Mouse (Mus musculus): ENCODE results near the gene Ptp4a2. TPM values are rescaled to one million over a fixed set of nuclear protein-coding genes. Genes with fewer than 3 reads are reported as not detected.
A peak's percentile ranks its signal among the peaks of the same experiment; 100 is the strongest.

Ptp4a2 gene
- total RNA-seq, 2 experiments from 2014 or later = 133 to 141 TPM

DNA sequence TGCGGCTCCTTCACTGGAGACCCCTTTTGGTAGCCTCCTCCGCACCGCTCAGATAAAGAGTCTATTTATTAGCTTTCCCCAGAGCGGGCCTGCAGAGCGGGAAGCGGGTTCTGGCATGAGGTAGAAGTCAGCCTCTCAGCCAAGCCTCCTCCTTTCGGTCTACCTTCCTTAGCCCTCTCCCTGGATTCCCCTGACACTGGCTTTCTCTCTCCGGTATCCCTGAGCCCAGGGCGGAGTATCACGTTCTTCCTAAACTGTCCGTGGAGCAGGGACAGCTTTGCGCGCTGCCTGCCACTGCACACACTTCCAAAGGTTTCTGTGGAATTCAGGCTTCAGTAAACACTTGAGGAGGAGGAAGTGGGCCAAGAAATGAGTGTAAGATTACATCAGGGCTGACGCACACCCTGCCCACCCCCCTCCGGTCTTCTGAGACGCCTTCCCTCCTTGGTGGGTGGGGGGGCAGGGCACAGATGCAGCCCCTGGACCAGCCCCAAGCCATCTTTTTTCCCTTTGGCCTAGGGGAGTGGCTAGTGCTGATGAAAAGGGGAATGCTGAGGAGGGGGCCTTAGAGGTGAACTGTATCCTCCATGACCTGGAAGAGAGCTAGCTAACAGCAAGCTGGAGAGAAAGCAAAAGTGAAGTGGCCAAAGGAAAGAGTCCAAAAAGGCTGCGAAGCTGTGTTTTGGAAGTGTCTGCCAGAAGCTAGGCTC is 15.7 kb upstream of the Ptp4a2 start:
- intact Hi-C loops (cut with DNase I) = no loop called here
- peak; percentile 62 for DNase-seq

DNA sequence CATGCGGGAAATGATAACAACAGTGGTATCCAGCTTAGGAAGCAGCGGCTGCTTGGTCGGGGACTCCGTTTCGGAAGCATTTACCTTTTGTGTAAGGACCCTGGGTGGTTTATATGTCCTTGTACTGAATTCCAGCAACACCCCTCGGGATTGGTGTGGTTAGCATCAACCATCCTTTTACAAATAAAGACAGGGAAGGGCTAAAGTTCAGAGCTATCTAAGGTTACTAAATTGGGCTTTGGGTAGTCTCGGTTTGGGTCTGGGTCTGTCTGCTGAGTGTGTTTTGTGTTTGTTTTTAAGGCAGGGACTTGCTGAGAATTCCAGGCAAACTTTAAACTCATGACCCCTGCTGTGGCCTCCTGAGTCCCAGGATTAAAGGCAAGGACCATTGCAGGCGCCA is 15.2 kb upstream of the Ptp4a2 start:
- DNase-seq = no peak
- intact Hi-C loops (cut with DNase I) = no loop called here

DNA sequence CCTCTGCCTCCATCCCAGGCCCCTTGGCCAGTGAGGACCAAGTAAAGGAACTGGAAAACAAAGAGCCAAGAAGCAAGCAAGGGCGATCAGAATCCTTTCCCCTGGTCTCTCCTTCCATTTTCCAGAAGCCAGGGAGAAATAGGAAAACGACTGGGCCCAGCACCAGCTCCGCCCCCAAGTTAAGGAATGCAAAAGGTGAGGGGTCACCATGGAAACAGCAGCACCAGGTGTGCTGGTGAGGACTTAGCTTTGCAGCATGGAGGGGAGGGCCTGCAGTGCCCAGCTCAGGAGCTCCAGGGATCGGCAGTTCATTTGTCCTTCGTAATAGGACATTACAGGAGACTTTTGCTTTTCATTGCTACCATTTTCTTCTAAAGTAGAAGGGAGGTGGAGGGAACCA is 13.0 kb upstream of the Ptp4a2 start:
- DNase-seq = no peak
- intact Hi-C loops (cut with DNase I) = no loop called here

DNA sequence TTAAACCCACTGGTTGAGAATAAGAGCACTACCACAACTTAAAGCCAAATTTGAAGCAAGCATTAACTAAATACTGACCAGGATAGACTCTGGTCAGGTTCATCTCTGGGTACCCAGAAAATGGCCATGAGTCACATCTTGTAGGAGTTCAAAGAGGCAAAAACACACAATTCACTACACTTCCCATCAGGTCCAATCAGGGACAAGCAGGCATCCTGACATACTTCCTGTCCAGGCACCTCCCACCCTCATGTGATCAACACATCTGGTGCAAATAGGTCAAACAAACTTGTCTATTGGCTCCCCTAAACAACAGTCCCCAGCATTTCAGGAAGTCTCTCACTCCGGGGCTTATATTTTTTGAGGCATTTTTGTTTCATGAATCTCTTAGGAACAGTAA is 7.7 kb upstream of the Ptp4a2 start:
- intact Hi-C loops (cut with DNase I) = no loop called here
- no peak for DNase-seq

DNA sequence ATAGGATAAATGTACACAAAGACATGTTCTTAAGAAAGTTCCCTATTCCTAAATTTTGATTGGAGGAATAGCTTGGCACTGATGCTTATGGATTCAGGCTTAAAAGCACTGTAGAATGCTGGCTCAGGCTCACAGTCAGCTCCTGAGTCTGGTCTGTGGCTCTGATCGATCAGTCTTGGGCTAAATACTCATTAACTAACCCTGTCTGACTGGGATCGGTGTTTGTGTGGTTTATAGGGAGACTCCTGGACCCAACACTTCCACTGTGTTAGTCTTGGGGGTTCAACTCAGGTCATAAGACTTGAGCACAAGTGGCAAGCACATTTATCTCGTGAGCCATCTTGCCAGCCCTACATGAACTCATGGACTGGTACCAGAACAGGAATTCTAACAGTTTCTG is 6.0 kb upstream of the Ptp4a2 start:
- intact Hi-C loops (cut with DNase I) = no loop called here
- DNase-seq = no peak

DNA sequence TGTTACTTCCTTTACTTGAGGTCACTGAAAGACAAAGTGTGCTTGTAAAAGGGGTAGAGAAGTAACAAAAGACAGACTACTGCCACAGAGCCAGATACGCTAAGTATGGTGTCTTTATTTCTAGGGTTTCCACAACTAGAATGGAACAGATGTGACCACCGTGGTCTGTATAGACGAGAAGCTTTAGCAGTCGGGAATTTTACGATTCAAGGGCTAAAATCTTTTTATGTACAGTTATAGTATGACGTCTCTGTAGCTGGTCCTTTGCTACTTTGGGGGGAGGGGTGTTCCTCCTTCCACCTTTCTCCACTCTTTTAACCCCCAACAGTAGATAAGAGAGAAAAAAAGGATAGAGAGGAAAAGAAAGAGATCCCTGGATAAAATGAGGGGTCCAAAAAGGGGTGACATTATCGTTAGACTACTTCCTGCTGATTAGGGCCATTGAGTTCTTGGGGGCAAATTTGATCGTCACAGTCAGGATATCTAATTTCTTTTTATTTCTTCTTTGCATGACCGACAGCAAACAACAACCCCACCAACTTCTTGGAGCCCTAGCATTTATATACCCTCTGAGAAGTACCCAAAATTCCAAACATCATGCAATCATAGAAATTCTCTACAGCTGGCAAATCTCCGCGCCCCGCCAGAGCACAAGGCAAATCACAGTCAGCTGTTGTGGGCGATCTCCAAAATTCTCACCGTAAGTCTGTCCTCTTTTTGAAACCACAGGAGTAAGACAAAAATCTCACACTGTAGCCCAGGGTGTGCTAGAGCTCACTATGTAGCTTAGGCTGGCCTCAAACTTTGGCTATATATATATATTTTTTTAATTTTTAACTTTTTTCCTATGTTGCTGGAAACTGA is 818 bp downstream of the Ptp4a2 start:
- DNase-seq = no peak
- intact Hi-C loops (cut with DNase I) = no loop called here

DNA sequence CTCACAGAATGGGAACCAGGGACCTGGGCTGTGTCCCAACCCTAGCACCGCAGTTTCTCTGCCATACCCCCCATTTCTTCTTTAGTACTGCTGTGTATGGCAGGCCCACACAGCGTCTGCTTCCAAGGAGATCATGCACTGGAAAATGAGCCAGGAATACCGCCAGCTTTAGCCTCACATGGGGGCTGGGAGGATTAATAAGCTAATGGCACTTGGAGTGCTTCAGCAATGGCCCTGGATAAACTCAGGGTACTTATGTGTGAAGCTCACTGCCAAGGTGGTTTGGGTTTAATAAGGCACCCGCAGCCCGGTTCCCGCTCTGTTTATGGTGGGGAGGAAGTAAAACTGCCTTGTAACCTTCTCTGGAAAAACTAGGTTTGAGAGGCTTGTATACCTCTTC is 6.6 kb downstream of the Ptp4a2 start:
- intact Hi-C loops (cut with DNase I) = no loop called here
- DNase-seq = peak; percentile 35

DNA sequence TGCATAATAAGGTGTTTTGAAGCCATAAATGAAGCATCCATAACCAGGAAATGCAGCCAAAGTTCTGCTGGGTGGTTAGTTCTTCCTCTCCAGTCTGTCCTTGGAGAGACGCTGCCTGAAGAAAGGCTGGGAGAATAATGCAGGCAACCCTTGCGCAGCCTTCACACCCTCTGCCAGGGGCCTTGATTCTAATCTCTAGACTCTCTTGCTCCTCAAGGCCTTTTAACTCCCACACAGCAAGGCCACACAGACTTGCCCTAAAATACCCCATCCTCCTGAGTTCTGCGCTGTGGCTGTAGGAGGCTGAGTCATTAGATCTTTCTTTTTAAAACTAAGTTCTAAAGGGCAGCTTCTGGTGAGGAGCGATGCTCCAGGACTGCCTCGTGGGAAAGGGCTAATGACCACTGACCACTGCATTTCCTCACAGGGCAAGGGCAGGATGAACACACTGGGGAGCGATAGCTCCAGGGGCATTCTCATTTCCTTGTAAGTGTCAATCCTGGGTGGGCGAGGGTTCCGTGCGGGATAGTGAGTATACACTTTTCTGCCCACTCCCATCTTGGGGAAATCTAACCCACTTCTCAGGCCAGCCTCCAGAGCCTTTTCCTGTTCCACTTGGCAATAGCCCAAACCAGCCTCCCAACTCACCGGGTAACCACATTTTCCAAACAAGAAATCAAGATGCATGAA is 7.6 kb downstream of the Ptp4a2 start:
- intact Hi-C loops (cut with DNase I) = no loop called here
- DNase-seq = peak; percentile 8

DNA sequence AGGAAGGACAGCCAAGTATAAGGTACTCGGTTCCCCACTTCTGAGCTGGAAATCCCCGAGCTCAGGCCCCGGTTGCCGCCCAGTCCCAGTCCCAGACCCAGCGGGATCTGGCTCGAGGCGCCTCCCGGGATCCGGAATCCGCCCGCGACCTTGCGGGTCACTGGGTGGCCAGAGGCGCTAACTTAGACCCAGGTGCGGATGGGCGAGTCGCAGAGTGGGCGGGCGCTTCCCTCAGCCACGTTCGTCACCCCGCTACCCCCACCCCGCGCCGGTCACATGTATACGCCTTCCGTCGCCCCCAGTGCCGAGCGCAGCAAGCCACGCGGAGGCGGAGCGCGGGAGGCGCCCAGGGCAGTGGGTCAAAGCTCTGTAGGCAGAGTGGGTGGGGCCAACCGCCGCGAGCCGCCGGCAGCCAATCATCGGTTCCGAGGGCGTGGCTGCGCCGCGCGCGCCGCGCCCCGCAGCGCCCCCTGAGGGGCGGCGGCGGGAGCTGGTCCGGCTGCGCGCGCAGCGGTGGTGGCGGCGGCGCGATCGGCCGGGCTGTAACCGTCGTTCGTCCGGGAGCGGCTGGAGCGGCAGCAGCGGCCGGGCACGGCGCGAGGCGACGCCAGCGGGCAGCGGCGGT is 8.8 kb downstream of the Ptp4a2 start:
- intact Hi-C loops (cut with DNase I) = no loop called here
- peak; percentile 95 for DNase-seq

DNA sequence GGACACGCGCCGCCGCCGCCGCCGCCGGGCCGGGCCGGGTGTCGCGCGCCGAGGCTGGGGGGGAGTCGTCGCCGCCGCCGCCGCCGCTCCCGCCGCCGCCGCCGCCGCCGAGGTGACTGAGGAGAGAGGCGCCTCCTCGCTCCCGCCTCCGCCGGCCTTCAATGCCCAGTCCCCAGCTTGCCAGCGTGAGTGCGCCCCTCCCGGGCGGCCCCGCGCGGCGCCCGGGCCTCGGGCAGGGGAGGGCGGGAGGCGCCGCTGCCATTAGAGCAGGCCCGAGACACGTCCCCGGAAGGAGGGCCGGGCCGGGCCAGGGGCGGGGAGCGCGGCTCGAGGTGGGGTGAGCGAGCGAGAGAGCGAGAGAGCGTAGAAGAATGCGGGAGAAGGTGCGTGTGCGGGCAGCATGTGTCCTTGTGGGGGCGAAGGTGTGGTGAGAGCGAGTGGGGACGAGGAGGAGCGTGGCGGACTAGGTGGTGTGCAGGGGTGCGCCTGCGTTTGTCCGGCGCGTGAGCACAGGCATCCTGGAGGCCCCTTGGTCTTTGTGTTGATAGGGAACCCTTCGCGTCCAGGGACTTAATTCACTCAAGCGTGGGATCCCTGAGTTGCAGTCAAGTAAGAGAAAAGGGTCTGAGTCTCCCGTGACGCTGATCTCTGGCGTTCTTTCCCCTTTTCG is 9.5 kb downstream of the Ptp4a2 start:
- intact Hi-C loops (cut with DNase I) = no loop called here
- peak; percentile 68 for DNase-seq

DNA sequence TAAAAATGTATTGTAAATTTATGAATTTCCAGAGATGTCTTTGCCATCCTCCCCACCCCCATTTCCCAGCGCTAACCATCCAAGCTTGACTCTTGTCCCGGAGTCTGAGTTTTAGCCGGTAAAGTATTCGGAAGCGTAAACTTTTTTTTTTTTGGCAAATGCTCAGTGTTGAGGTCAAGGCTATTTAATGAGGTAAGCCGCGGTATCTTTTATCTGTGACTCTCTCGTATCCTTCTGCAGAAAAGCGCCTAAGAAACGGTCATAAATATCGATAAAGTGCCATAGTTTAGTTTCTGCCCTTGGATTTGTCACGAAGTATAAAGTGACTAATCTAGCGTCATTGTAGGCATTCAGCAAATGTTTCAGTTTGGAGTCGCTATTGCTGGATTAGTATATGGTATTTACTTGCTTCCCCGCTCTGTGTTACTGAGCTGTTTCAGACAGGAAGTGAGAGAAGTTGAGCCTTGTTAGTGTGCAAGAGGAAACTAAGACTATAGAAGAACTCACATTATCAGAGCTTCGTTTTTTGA is 10.1 kb downstream of the Ptp4a2 start:
- no peak for DNase-seq
- intact Hi-C loops (cut with DNase I) = no loop called here

DNA sequence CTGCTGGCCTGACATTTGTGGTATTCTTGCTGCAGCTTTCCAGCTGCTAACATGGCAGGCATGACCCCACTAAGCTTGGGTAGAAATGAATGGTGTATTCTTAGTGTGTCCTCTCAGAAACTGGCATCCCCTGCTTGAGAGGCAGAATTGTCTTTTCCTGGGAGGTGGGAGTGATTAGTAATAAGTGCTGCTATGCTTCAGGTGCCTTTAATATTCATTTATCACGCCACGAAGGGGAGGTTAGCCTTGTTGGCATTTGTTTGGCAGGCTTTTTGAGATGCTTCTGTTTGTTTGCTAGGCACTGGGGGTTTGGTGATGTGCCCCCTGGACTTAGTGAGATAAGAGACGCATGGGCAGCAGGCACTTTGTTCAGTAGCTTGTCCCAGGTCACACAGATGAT is 11.3 kb downstream of the Ptp4a2 start:
- intact Hi-C loops (cut with DNase I) = no loop called here
- DNase-seq = no peak

DNA sequence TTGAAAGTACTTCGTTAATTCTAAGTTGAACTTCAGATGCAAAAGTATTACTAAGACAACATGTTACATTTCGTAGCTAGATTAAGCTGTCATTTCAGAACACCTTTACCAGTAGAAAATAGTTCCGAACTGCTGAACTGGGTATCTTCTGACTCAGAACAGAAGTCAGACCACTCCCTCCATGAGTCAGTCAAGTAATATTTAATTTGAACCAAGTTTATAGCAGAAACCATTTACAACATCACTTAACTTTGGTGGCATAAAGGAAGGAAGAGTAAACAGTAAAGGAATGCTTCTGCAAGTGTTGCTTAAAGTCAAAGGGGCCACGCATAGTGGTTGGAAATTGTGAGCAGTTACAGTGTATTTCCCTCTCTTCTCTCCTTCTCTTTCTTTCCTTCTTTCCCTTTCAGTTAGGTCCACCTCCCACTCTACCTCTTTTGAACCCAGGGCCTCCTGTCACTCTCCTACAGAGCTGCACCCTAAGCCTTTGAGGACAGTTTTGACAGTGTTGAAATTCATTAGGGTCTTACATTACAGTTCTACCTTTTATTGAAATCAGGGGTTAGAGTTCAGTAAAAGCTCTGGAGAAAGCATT is 12.3 kb downstream of the Ptp4a2 start:
- no peak for DNase-seq
- intact Hi-C loops (cut with DNase I) = no loop called here

DNA sequence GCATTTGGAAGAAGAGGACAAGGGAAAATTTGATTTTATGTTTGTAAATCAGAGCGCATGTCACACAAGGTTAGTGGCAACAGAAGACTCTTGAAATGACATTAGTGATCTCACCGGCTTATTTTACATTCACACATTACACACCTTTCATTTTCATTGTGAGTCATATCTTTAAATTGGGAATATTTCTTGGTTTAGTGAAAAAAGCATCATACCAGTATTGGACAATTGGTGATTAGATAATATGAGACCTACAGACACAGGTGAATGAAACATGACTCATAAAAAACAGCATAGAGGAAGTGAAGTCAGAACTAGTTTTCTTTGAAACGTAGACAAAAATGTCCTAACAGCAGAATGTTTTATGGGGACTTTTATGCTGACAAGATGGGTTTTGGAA is 16.6 kb downstream of the Ptp4a2 start:
- intact Hi-C loops (cut with DNase I) = no loop called here
- DNase-seq = no peak

DNA sequence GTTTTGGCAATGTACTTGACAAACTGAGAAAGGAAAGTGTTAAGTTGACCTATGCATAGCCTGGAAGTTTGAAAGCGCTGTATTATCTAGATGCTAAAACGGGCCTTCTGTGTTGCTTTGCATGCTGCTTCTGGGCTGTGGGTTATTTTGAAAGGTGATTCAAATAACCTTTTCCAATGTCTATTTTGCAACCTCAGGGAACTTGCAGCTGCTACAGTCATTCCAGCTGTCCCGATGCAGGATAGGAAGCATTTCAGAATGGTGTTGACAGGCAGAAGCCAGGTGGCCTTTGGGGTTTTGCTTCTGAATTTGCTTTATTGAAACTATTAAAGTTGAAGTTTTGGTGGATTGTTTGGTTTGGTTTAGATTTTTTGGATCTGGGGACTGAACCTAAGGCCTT is 17.1 kb downstream of the Ptp4a2 start:
- intact Hi-C loops (cut with DNase I) = no loop called here
- no peak for DNase-seq

DNA sequence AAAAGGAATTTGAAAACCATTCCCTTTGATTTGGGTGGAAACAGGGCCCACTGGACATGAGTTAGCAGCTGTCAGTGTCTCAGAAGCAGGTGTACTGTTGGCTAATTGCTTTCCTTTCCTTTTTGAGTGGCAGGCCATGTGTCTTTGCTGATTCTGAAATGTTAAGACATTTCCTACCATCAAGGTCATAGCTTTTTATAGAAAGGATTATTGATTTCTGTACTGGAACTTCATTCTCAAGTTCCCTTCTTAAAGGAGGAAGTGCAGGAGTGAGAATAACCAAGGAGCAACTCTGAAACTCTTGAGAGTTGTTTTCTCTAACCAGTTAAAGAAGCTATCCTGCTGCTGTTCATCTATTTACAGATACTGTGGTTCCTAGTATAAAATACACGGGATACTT is 18.8 kb downstream of the Ptp4a2 start:
- intact Hi-C loops (cut with DNase I) = no loop called here
- no peak for DNase-seq

DNA sequence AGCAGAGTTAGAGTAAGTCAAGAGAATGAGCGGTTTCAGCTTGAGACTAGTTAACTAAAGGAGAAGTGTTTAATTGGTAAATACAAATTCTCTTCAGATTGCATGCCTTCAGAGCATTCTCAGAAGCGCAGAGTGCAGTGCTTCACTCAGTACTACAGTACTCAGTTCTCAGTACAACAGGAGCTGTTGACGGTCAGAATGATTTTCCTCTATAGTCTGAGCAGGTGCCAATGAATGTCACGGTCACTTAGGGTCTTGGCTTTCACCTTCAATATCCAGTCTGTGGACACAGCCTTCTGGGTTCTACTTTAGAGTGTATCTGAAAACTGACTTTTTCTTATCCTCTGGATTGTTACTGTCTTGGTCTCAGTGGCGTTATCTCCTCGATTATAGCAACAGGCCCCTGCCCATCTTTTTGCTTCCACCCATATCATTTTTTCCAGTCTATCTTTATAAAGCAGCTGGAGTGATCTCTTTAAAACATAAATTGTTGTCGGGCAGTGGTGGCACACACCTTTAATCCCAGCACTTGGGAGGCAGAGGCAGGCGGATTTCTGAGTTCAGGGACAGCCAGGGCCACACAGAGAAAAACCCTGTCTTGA is 19.4 kb downstream of the Ptp4a2 start:
- DNase-seq = no peak
- intact Hi-C loops (cut with DNase I) = no loop called here

DNA sequence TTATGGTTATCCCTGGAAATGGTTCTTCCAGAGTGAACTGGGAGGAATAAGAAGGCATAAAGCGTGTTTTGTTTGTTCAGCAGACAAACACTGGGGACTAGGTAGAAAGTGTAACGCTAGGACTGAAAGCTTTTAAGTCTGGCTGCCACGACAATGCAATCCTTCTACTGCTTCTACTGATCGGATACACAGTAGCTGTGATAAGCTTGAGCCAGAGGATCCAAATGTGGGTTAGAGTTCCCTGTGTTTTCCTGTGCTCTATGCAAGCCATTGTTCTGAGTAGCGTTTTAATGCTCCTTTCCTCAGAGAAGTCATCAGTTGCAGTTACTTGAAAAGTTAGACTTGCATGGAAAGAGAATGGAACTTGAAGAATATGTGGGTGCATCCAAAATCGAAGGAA is 23.6 kb downstream of the Ptp4a2 start:
- intact Hi-C loops (cut with DNase I) = no loop called here
- no peak for DNase-seq

DNA sequence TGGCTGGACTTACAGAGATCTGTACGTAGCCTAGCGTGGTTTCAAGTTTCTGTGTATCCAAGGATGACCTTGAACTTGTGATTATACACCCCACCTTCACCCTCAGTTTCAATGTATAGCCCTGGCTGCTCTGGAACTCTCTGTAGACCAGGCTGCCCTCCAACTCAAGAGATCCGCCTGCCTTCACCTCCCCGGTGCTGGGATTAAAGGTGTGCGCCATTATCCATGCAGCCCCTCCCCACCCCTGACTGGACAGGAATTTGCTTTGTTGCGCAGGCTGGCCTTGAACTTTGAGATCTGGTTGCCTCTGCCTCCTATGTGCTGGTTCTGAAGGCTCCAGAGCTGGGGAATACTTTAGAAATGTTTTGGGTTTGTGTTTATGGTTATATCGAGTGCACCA is 24.3 kb downstream of the Ptp4a2 start:
- intact Hi-C loops (cut with DNase I) = no loop called here
- no peak for DNase-seq

Data from left cerebral cortex, postnatal 4 days (tissue).